Mouse (Mus musculus) ES-E14 (cell line): ENCODE measurements around the gene Lpp. TPM values are rescaled to one million over a fixed set of nuclear protein-coding genes. Genes with fewer than 3 reads are reported as not detected.

Source experiments
- DNase-seq: peaks from one replicate; pipeline ENCODE4 v3.0.0-alpha.2; 2013; ENCODE audit warnings: low read depth, low spot score
- H3K27ac ChIP-seq: 2 replicates; pipeline ENCODE4 v1.5.1; 2012; ENCODE audit warnings: low read depth, mild to moderate bottlenecking, low read length, moderate library complexity, mixed read lengths; ENCODE audit not compliant: poor library complexity, insufficient read depth, severe bottlenecking
- H3K36me3 ChIP-seq: 2 replicates; pipeline ENCODE4 v1.6.1; 2012; ENCODE audit warnings: mild to moderate bottlenecking, low read length, moderate library complexity, mixed read lengths; ENCODE audit not compliant: control insufficient read depth, poor library complexity, insufficient read depth, severe bottlenecking
- H3K4me1 ChIP-seq, 2 experiments: fragments of 150-350 bp in 1 of 2; sonication (generic) in 1 of 2; 2 replicates each; pipeline ENCODE4 v1.6.1; 2012; ENCODE audit warnings: low read length in 2 of 2, mild to moderate bottlenecking in 1 of 2, mixed read lengths in 1 of 2; ENCODE audit not compliant: control insufficient read depth in 2 of 2, insufficient read depth in 2 of 2, poor library complexity in 1 of 2
- H3K4me3 ChIP-seq, 2 experiments: fragments of 150-350 bp in 1 of 2; sonication (generic) in 1 of 2; 2 replicates each; pipeline ENCODE4 v1.5.1; 2012; ENCODE audit warnings: low read length in 2 of 2, low read depth in 1 of 2, mild to moderate bottlenecking in 1 of 2, mixed read lengths in 1 of 2; ENCODE audit not compliant: insufficient read depth in 1 of 2, poor library complexity in 1 of 2, severe bottlenecking in 1 of 2
- H3K9ac ChIP-seq: 2 replicates; pipeline ENCODE4 v1.6.1; 2012; ENCODE audit warnings: low read depth, mild to moderate bottlenecking, low read length, mixed read lengths; ENCODE audit not compliant: poor library complexity, insufficient read depth, severe bottlenecking
- H3K9me3 ChIP-seq: fragments of 150-350 bp; sonication (generic); 2 replicates; pipeline ENCODE4 v1.6.1; 2012; ENCODE audit warnings: low read depth, mild to moderate bottlenecking, low read length; ENCODE audit not compliant: control insufficient read depth, insufficient read depth
- CHD2 ChIP-seq: IDR thresholded peaks from 2 replicates; pipeline ENCODE4 v1.6.1; 2014; ENCODE audit warnings: mild to moderate bottlenecking, low read depth, low read length, inconsistent platforms
- HCFC1 ChIP-seq: IDR thresholded peaks from 2 replicates; pipeline ENCODE4 v1.6.1; 2012; ENCODE audit warnings: low read length, inconsistent platforms, borderline replicate concordance; ENCODE audit not compliant: insufficient read depth
- MAFK ChIP-seq: IDR thresholded peaks from 2 replicates; pipeline ENCODE4 v1.6.1; 2014; ENCODE audit warnings: mild to moderate bottlenecking, low read depth, low read length, inconsistent platforms; ENCODE audit not compliant: insufficient read depth
- ZC3H11A ChIP-seq: IDR thresholded peaks from 2 replicates; pipeline ENCODE4 v1.6.1; 2012; ENCODE audit warnings: low read depth, mild to moderate bottlenecking, inconsistent platforms, low read length, borderline replicate concordance
- ZNF384 ChIP-seq: IDR thresholded peaks from 2 replicates; pipeline ENCODE4 v1.6.1; 2012; ENCODE audit warnings: low read depth, low read length, inconsistent platforms
- in situ Hi-C, 2 experiments: fragments of 600-800 bp; cut with MboI; formaldehyde crosslinking; loops; one replicate each; pipeline ENCODE4 v1.15.1; 2025; ENCODE audit warnings: low sequenced_read_pairs in 2 of 2, inconsistent platforms in 1 of 2; ENCODE audit not compliant: unreplicated experiment in 2 of 2
- total RNA-seq: library from RNA; depleted of rRNA; stranded (reverse); fragments of 300-350 nt; gene quantifications from 2 replicates; pipeline ENCODE4 v1.2.3, GENCODE M21; 2012

Lpp gene
- total RNA-seq, 1 experiment: 31.4 TPM

- no peaks in the 10 kb centered on the region for H3K9me3 ChIP-seq
- H3K9ac ChIP-seq: no peak overlapping the region
- DNase-seq: no peak
- in situ Hi-C loops: no loop called here
- no peak overlapping the region for H3K27ac ChIP-seq
- TF ChIP-seq HCFC1 (no peak), CHD2 (no peak), ZC3H11A (no peak), ZNF384 (no peak), MAFK (no peak)
- H3K4me3 ChIP-seq: no peak overlapping the region
- H3K4me1 ChIP-seq: peaks cover 0 to under 1% of the 10 kb centered on the region in 2 experiments; a peak in 1 of 4 replicates
- no peaks in the 10 kb centered on the region for H3K36me3 ChIP-seq
Measured at GRCm38 (mm10) chr16:25010980-25011877, 617.9 kb downstream of the Lpp start.

GRCm38 (mm10) chr16:25012938-25013337, 619.6 kb downstream of the Lpp start:
- Histone ChIP-seq H3K27ac (no peak overlapping the region), H3K9ac (no peak overlapping the region), H3K4me1 (peaks cover 0 to 2% of the 10 kb centered on the region in 2 experiments; a peak in 1 of 4 replicates), H3K4me3 (no peak overlapping the region), H3K9me3 (no peaks in the 10 kb centered on the region), H3K36me3 (no peaks in the 10 kb centered on the region)
- no peak for DNase-seq
- in situ Hi-C loops: no loop called here
- no peak for TF ChIP-seq HCFC1
- TF ChIP-seq MAFK: no peak
- TF ChIP-seq CHD2: no peak
- TF ChIP-seq ZNF384: no peak
- TF ChIP-seq ZC3H11A: no peak

DNA sequence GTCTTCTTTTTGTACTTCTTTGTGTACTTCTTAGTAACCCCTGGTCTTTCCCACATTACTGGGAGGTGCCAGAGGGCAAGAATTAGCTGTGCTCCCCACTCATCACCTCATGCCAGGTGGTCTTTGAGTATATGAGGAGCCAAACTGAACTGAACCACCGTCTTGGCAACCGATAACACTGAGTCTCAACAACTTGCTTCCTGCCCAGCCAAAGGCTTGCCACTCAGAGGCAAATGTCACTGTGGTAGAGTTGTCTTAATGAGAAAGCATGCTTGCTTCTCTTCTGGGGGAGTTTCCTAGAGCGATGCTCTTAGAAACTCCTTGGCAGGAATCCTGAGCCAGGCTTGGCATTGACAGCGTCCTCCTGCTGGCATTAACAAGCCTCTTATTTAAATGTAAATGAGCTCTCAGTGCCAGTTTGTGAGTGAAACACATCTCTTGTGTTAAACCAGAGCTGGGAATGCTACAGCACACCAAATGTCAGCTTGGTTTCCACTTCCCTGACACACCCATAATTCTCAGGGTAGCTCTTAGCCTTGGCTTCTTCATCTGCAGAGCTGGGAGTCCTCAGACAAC, 623.0 kb downstream of the Lpp start:
- DNase-seq: no peak
- H3K4me3 ChIP-seq: no peak overlapping the region
- in situ Hi-C loops: no loop called here
- H3K9me3 ChIP-seq: no peaks in the 10 kb centered on the region
- H3K9ac ChIP-seq: no peak overlapping the region
- no peak for TF ChIP-seq CHD2
- TF ChIP-seq ZNF384: no peak
- TF ChIP-seq ZC3H11A: no peak
- no peak for TF ChIP-seq MAFK
- no peak for TF ChIP-seq HCFC1
- H3K4me1 ChIP-seq: peaks cover 0 to 2% of the 10 kb centered on the region in 2 experiments; a peak in 1 of 4 replicates
- H3K36me3 ChIP-seq: no peaks in the 10 kb centered on the region
- H3K27ac ChIP-seq: no peak overlapping the region

DNA sequence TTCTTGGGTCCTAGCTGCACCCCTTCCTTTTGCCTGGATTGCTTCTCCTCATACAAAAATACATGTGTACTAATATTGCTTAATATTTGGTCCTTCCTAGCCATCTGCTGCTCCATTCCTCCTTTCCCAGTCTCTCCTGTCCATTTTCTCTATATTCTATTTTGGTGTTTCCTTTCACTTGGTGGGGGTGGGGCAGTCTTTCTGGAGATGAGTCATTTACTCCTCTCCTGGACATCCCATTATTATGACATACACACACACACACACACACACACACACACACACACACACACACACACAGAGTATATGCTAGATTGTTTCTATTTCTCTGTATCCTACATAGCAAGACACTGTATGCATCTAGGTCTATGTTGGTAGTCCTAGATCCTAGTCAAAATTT, 623.7 kb downstream of the Lpp start:
- TF ChIP-seq MAFK (no peak), ZNF384 (no peak), HCFC1 (no peak), CHD2 (no peak), ZC3H11A (no peak)
- in situ Hi-C loops: no loop called here
- Histone ChIP-seq H3K27ac (no peak overlapping the region), H3K4me3 (no peak overlapping the region), H3K4me1 (peaks cover 0 to 2% of the 10 kb centered on the region in 2 experiments; a peak in 1 of 4 replicates), H3K9ac (no peak overlapping the region), H3K36me3 (no peaks in the 10 kb centered on the region), H3K9me3 (no peaks in the 10 kb centered on the region)
- no peak for DNase-seq
